Mouse (Mus musculus): ENCODE data around the gene Brd4. TPM values are rescaled to one million over a fixed set of nuclear protein-coding genes. Genes with fewer than 3 reads are reported as not detected.
A peak's percentile ranks its signal among the peaks of the same experiment; 100 is the strongest.

The Brd4 gene
- polyA plus RNA-seq, 1 experiment from 2014 or later: 98.2 TPM

DNA sequence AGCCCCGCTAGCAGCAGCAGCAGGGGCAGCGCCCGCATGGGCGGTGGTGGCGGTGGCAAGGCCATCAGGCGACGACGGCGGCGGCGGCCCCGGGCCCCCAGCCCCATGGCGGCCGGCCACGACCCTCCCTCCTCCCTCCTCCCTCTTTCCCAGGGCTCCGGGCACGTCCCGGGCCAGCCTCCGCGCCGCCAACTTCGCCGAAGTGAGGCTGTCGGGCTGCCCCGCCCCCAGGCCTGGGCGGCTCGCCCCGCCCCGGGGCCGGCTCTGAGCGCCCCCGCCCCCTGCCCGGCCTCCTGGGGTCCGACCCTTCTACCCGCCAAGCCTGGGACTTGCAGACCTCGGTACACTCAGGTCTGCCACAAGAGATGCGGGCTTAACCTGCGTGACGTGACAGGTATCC lies 117.8 kb downstream of the Brd4 start, which contains the start of gene Notch3:
Gene Notch3 (minus strand): TSS at position 166 of the 400 bp plus-strand sequence.
- Histone ChIP-seq H3K4me1 (replicated peaks) (peaks cover 49% of the 10 kb centered on the region), H3K9me3 (no peaks in the 10 kb centered on the region), H3K36me3 (no peaks in the 10 kb centered on the region), H3K4me2 (peak within 1 kb of the TSS; percentile 84), H3K4me3 (replicated peaks) (peak within 1 kb of the TSS; percentile 77), H3K9ac (replicated peaks) (peak within 1 kb of the TSS; percentile 86), H3K27ac (peak within 1 kb of the TSS; percentile 95), H3K27me3 (peaks cover 5% of the 10 kb centered on the region; the same call in 1 of the 2 replicates)
- ATAC-seq (ENCODE audit: insufficient number of reproducible peaks, insufficient read depth, low FRiP score, low TSS enrichment, low read depth): peak; percentile 44
- WGBS: 0% methylated on average over 27 of the region's 39 CpGs

DNA sequence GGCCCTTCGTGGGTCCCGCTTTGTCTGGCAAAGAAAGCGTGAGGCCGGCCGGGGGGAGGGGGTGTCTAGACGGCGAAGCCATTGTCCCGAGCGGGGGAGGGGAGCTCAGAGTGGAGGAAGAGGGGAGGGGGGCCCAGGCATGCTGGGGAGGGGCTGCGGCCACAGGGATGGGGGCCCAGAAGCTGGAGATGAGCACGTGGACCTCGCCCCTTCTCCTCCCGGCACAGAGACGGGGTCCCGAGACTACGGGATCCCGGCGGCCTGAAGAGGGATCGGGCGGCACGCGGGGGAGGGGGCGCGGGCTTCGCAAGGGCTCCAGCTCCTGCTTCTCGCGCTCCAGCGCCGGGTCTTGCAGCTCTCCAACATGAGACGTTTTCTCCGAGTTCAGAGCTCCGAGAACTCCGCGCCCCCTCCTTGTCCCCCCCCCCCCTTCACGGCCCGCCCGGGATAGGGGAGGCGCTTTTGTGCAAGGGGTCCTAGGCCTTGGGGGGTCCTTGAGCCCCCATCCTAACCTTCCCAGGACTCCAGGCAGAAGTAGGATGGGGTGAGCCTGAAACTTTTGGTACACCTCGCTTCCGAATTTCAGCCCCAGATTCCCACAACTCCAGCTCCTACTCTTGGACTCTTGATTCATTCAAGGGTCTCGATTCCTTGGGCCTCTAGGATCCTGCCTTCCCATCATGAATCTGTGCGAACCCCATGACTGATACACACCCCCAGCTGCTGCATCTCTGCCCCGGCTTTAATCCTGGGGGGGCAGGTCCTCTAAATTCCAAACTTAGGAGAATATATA lies 118.5 kb downstream of the Brd4 start:
- WGBS: under 1% methylated on average over 34 of the region's 43 CpGs
- peak; percentile 38 for ATAC-seq (ENCODE audit: insufficient number of reproducible peaks, insufficient read depth, low FRiP score, low TSS enrichment, low read depth)
- peaks cover 5% of the 10 kb centered on the region; the same call in 1 of the 2 replicates for H3K27me3 ChIP-seq
- peaks cover 49% of the 10 kb centered on the region for H3K4me1 ChIP-seq (replicated peaks)
- H3K4me3 ChIP-seq (replicated peaks): peak overlapping the region; percentile 77
- H3K9me3 ChIP-seq: no peaks in the 10 kb centered on the region
- H3K36me3 ChIP-seq: peaks cover 3% of the 10 kb centered on the region; the same call in 1 of the 2 replicates
- H3K27ac ChIP-seq: peak overlapping the region; percentile 95
- peak overlapping the region; percentile 86 for H3K9ac ChIP-seq (replicated peaks)
- peak overlapping the region; percentile 84 for H3K4me2 ChIP-seq

DNA sequence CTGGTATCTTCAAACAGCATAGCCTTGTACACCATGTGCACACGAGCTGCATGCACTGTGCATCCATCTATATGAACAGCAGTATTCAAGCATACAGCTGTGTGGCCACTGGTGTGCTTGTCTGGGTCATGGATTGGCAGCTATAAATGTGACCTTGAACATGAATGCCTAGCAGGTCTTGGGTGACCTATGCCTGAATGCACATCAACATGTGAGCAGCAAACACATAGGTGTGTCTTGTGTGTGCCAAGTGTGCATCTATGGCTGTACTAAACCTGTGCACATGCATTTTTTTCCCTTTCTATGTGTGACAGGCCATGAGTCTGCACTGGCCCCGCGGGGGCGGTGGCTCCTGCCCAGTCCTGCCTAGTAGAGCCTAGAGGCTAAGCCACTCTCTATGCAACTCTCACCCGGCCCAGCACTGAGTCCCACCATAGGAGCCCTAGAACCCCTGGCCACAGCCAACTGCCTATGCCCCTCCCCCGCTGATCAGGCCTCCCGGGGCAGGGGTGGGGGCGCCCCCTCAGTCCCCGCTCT lies 119.2 kb downstream of the Brd4 start:
- peak overlapping the region; percentile 95 for H3K27ac ChIP-seq
- peaks cover 49% of the 10 kb centered on the region for H3K4me1 ChIP-seq (replicated peaks)
- H3K9me3 ChIP-seq: no peaks in the 10 kb centered on the region
- peak; percentile 72 for ATAC-seq (ENCODE audit: insufficient number of reproducible peaks, insufficient read depth, low FRiP score, low TSS enrichment, low read depth)
- H3K27me3 ChIP-seq: peaks cover 5% of the 10 kb centered on the region; the same call in 1 of the 2 replicates
- WGBS: 5% methylated on average over 9 of the region's 9 CpGs
- H3K4me2 ChIP-seq: peak overlapping the region; percentile 84
- H3K4me3 ChIP-seq (replicated peaks): peak overlapping the region; percentile 77
- peaks cover 10% of the 10 kb centered on the region; the same call in 1 of the 2 replicates for H3K36me3 ChIP-seq
- peak overlapping the region; percentile 86 for H3K9ac ChIP-seq (replicated peaks)

DNA sequence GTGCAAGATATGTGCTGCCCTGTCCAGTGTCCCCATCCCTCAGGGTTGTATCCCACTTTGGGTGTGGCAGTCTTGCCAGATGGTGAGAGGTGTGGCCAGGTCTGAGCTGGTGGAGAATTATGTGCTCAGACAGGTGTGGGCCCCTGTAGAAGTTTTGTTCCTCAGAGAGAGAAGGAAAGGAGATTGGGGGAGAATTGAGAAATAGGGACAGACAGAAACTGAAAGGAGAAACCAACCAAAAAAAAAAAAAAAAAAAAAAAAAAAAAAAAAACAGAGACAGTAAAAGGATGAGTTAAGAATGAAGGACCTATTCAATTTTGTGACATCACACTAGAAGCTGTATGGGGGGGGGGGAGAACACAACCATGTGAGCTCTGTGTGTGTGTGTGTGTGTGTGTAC lies 119.7 kb downstream of the Brd4 start:
- Histone ChIP-seq H3K4me3 (replicated peaks) (0 out of 2 replicates have a peak overlapping the region, but pooled peaks have one; percentile 77), H3K27me3 (peaks cover 5% of the 10 kb centered on the region; the same call in 1 of the 2 replicates), H3K9me3 (no peaks in the 10 kb centered on the region), H3K36me3 (peaks cover 11% of the 10 kb centered on the region; the same call in 1 of the 2 replicates), H3K4me1 (replicated peaks) (peaks cover 49% of the 10 kb centered on the region), H3K27ac (peak overlapping the region; percentile 95; the same call in 1 of the 2 replicates), H3K9ac (replicated peaks) (no peak overlapping the region), H3K4me2 (peak overlapping the region; percentile 84)
- ATAC-seq (ENCODE audit: insufficient number of reproducible peaks, insufficient read depth, low FRiP score, low TSS enrichment, low read depth): no peak

DNA sequence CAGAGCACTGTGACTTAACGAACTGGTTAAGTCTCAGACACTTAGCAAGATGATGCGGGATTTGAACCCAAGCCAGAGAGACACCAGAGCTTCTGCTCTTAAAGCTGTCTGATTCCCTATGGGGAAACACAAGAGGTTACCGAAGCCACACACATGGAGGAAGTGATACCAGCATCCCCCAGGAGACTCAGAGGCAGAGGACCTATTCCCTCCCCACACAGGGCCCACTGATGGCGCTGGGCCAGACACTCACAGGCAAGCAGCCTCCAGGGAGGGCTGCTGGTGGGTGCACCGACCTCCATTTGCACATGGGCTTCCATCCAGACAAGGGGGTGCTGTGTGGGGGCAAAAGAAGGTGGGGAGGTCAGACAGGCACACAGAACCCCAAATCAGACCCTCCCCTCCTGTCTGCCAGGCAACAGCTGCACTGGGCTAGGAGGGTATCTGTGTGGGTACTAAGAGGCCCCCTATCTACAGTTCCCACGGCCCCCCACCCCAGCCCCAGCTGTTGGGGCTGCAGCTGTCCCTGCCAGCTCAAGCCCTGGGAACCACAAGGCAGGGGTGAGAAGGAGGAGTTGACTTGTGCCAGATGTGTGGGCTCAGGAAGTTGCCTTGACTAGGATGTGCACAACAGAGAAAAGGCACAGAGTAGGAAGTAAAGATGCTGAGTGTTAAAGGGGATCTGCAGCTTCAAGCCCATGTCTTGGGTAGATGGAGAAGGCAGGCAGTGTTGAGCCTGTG lies 120.4 kb downstream of the Brd4 start:
- Histone ChIP-seq H3K9ac (replicated peaks) (no peak overlapping the region), H3K27ac (no peak overlapping the region), H3K27me3 (peaks cover 5% of the 10 kb centered on the region; the same call in 1 of the 2 replicates), H3K36me3 (peaks cover 11% of the 10 kb centered on the region; the same call in 1 of the 2 replicates), H3K4me1 (replicated peaks) (peaks cover 49% of the 10 kb centered on the region), H3K4me2 (0 out of 2 replicates have a peak overlapping the region, but pooled peaks have one; percentile 8), H3K9me3 (no peaks in the 10 kb centered on the region), H3K4me3 (replicated peaks) (no peak overlapping the region)
- 61% methylated on average over 6 of the region's 6 CpGs for whole genome bisulfite sequencing
- ATAC-seq (ENCODE audit: insufficient number of reproducible peaks, insufficient read depth, low FRiP score, low TSS enrichment, low read depth): no peak

DNA sequence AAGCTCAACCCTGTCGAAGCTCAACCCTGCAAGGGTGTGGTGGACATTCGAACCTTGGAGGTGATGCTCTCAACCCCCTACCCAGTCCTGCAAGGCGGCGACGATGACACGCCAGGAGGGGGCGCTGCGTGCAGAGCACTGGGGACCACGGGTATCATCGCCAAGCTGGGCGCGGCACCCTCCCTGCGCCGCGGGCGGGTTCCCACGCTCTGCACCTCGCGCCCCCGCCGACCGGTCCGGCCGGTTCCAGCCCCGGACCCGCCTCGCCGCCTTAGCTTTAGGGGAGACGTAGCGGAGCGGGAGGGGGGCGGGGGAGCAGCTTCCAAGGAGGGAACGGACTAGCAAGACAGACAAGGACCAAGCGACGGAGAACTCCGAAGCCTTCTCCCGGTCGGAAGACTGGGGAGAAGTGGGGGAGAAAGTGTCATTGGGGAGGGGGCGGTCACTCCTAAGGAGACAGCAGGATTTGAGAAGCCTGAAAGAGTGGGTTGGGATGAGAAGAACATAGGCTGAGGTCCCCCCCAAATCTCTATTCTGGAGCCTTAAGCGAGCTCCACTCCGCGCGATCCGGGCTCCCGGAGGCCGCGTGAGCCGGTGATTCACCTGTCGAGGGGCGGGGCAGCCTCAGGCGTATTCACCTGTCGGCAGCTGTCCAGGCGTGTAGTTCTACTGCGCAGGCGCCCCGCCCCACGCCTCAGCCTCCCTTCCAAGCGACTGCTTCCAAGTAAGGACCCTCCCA lies 122.2 kb downstream of the Brd4 start:
- H3K27me3 ChIP-seq: peaks cover 5% of the 10 kb centered on the region; the same call in 1 of the 2 replicates
- peak overlapping the region; percentile 55 for H3K9ac ChIP-seq (replicated peaks)
- H3K4me2 ChIP-seq: peak overlapping the region; percentile 85
- H3K9me3 ChIP-seq: no peaks in the 10 kb centered on the region
- no peak; the same call in 1 of the 2 replicates for ATAC-seq (ENCODE audit: insufficient number of reproducible peaks, insufficient read depth, low FRiP score, low TSS enrichment, low read depth)
- peak overlapping the region; percentile 45 for H3K4me3 ChIP-seq (replicated peaks)
- WGBS: 3% methylated on average over 58 of the region's 58 CpGs
- peaks cover 27% of the 10 kb centered on the region for H3K36me3 ChIP-seq
- peaks cover 43% of the 10 kb centered on the region for H3K4me1 ChIP-seq (replicated peaks)
- no peak overlapping the region for H3K27ac ChIP-seq

DNA sequence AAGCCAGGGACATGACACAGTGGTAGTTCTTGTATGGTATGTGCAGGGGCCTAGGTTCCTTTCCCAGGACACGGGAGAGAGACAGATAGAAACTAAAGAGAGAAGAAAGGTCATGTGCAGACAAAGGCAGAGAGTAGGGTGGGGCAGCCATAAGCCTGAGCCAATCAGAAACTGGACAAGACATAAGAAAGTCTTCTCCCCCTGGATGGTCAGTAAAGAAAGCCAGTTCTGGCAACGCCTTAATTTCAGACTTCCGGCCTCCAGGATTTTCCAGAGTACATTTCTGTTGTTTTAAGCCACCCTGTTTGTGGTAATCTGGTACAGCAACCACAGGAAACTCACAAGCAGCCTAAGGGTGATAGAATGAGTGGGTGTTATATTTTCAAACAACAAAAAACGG lies 123.6 kb downstream of the Brd4 start:
- H3K9ac ChIP-seq (replicated peaks): no peak overlapping the region
- H3K9me3 ChIP-seq: no peaks in the 10 kb centered on the region
- H3K4me3 ChIP-seq (replicated peaks): no peak overlapping the region
- H3K36me3 ChIP-seq: peaks cover 39% of the 10 kb centered on the region
- 87% methylated on average over 4 of the region's 4 CpGs for WGBS
- H3K4me2 ChIP-seq: no peak overlapping the region
- H3K27ac ChIP-seq: no peak overlapping the region
- H3K4me1 ChIP-seq (replicated peaks): peaks cover 38% of the 10 kb centered on the region
- H3K27me3 ChIP-seq: peaks cover 5% of the 10 kb centered on the region; the same call in 1 of the 2 replicates
- no peak for ATAC-seq (ENCODE audit: insufficient number of reproducible peaks, insufficient read depth, low FRiP score, low TSS enrichment, low read depth)

DNA sequence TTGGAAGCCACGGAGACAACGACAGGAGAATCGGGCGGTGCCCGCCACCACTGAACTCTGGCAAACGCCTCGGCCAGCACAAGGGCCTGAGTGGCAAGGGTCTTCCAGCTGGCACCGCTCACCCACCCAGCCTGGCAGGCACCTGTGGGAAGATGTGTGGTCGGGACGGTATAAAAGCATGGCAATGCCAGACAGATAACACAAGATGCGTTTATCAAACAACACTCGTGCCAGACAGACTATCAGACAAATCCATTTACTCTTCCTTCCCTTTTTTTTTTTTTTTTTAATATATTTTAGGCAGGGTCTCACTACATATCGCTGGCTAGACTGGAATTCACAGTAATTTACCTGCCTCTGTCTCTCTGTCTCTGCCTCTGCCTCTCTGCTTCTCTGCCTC lies 125.7 kb downstream of the Brd4 start:
- Histone ChIP-seq H3K36me3 (peaks cover 60% of the 10 kb centered on the region), H3K4me2 (no peak overlapping the region), H3K27ac (no peak overlapping the region), H3K9me3 (no peaks in the 10 kb centered on the region), H3K4me3 (replicated peaks) (no peak overlapping the region), H3K9ac (replicated peaks) (no peak overlapping the region), H3K4me1 (replicated peaks) (peaks cover 22% of the 10 kb centered on the region), H3K27me3 (peaks cover 5% of the 10 kb centered on the region; the same call in 1 of the 2 replicates)
- ATAC-seq (ENCODE audit: insufficient number of reproducible peaks, insufficient read depth, low FRiP score, low TSS enrichment, low read depth): no peak
- 95% methylated on average over 13 of the region's 13 CpGs for WGBS

DNA sequence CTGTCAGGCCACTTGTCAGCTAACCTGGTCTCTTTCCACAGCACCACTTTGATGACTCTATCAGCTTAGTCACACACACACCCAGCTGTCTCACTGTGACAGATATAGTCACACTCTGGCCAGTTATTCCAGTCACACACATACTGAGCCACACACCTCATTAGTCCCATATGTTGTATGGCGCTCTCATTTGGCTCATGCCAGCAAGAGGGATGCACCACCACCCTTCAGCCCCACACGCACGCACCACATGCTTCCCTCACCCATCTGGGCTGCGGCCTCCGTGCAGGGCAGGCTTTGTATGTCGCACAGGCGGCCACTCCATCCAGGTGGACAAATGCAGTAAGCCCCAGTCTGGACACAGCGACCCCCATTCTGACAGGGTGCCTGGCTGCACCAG lies 137.8 kb downstream of the Brd4 start:
- H3K27me3 ChIP-seq: no peaks in the 10 kb centered on the region
- ATAC-seq (ENCODE audit: insufficient number of reproducible peaks, insufficient read depth, low FRiP score, low TSS enrichment, low read depth): no peak
- H3K4me2 ChIP-seq: no peak overlapping the region
- H3K9me3 ChIP-seq: no peaks in the 10 kb centered on the region
- H3K36me3 ChIP-seq: peaks cover 98% of the 10 kb centered on the region
- H3K4me3 ChIP-seq (replicated peaks): no peak overlapping the region
- H3K4me1 ChIP-seq (replicated peaks): no peaks in the 10 kb centered on the region
- no peak overlapping the region for H3K9ac ChIP-seq (replicated peaks)
- H3K27ac ChIP-seq: no peak overlapping the region
- 95% methylated on average over 8 of the region's 8 CpGs for WGBS

All from limb, embryonic 12.5 days (tissue).